Mouse (Mus musculus) lung, embryonic 16.5 days (tissue): ENCODE results near the gene Krtdap. TPM values are rescaled to one million over a fixed set of nuclear protein-coding genes. Genes with fewer than 3 reads are reported as not detected.

Experiments
- polyA plus RNA-seq: library from polyadenylated mRNA; unstranded; fragments of >200 nt; fragmentation: Nextera tagmentation; extraction: Ambion mirVana; gene quantifications from 2 replicates; pipeline ENCODE4 v1.2.1, GENCODE M21; 2015

Krtdap gene
- polyA plus RNA-seq, 1 experiment from 2014 or later, result 3.7 TPM

Other genes with a start within 250 kb of the Krtdap start
- 32.0 and 34.0 TPM in 2 replicates for gene Hspb6, start 235.7 kb upstream of the Krtdap start, polyA plus RNA-seq
- 12.9 and 14.9 TPM in 2 replicates for gene Proser3, start 235.6 kb upstream of the Krtdap start, polyA plus RNA-seq
- 38.1 and 46.1 TPM in 2 replicates for gene Lin37, start 228.1 kb upstream of the Krtdap start, polyA plus RNA-seq
- gene U2af1l4, start 224.6 kb upstream of the Krtdap start, polyA plus RNA-seq, result 95.5 and 96.3 TPM in 2 replicates
- gene Gm49396, start 224.6 kb upstream of the Krtdap start, polyA plus RNA-seq, result 14.3 and 18.2 TPM in 2 replicates
- gene Psenen, start 224.3 kb upstream of the Krtdap start, polyA plus RNA-seq, result 144 and 146 TPM in 2 replicates
- 4.2 and 6.4 TPM in 2 replicates for gene Igflr1, start 222.5 kb upstream of the Krtdap start, polyA plus RNA-seq
- gene Kmt2b, start 199.2 kb upstream of the Krtdap start, polyA plus RNA-seq, result 8.7 and 10.0 TPM in 2 replicates
- 4.5 and 4.6 TPM in 2 replicates for gene Zbtb32, start 189.0 kb upstream of the Krtdap start, polyA plus RNA-seq
- gene Upk1a, start 175.0 kb upstream of the Krtdap start, polyA plus RNA-seq, result 1.8 and 1.9 TPM in 2 replicates
- gene Cox6b1, start 161.7 kb upstream of the Krtdap start, polyA plus RNA-seq, result 902 and 945 TPM in 2 replicates
- gene Etv2, start 152.0 kb upstream of the Krtdap start, polyA plus RNA-seq, result not detected in 2 replicates
- 106 and 110 TPM in 2 replicates for gene Rbm42, start 137.6 kb upstream of the Krtdap start, polyA plus RNA-seq
- 49.6 and 58.2 TPM in 2 replicates for gene Haus5, start 122.9 kb upstream of the Krtdap start, polyA plus RNA-seq
- gene Pmis2, start 116.3 kb upstream of the Krtdap start, polyA plus RNA-seq, result not detected in 2 replicates
- gene 2200002J24Rik, start 89.0 kb upstream of the Krtdap start, polyA plus RNA-seq, result 0.75 and 1.4 TPM in 2 replicates
- gene Atp4a, start 75.7 kb upstream of the Krtdap start, polyA plus RNA-seq, result 0.10 and 0.26 TPM in 2 replicates
- gene Tmem147, start 58.4 kb upstream of the Krtdap start, polyA plus RNA-seq, result 148 and 160 TPM in 2 replicates
- gene Gapdhs, start 44.2 kb upstream of the Krtdap start, polyA plus RNA-seq, result 0.45 and 0.58 TPM in 2 replicates
- 1.5 and 2.6 TPM in 2 replicates for gene Sbsn, start 36.4 kb upstream of the Krtdap start, polyA plus RNA-seq
- gene Dmkn, start 24.1 kb upstream of the Krtdap start, polyA plus RNA-seq, result 12.6 and 21.0 TPM in 2 replicates
- 0.35 and 0.67 TPM in 2 replicates for gene Ffar2, start 35.9 kb downstream of the Krtdap start, polyA plus RNA-seq
- not detected in 2 replicates for gene Ffar3, start 68.3 kb downstream of the Krtdap start, polyA plus RNA-seq
- not detected in 2 replicates for gene Ffar1, start 73.7 kb downstream of the Krtdap start, polyA plus RNA-seq
- gene Cd22, start 92.4 kb downstream of the Krtdap start, polyA plus RNA-seq, result 0.15 and 0.16 TPM in 2 replicates
- gene Mag, start 127.0 kb downstream of the Krtdap start, polyA plus RNA-seq, result 0.23 and 0.28 TPM in 2 replicates
- not detected in 2 replicates for gene Hamp2, start 136.8 kb downstream of the Krtdap start, polyA plus RNA-seq
- not detected in 2 replicates for gene Hamp, start 156.1 kb downstream of the Krtdap start, polyA plus RNA-seq
- gene Usf2, start 168.9 kb downstream of the Krtdap start, polyA plus RNA-seq, result 20.5 and 22.3 TPM in 2 replicates
- 85.0 and 88.3 TPM in 2 replicates for gene Lsr, start 185.6 kb downstream of the Krtdap start, polyA plus RNA-seq
- gene Fam187b, start 185.9 kb downstream of the Krtdap start, polyA plus RNA-seq, result 6.5 and 7.5 TPM in 2 replicates